Mouse (Mus musculus) intestine, embryonic 16.5 days (tissue): ENCODE measurements around the gene Pitpnc1. TPM values are rescaled to one million over a fixed set of nuclear protein-coding genes. Genes with fewer than 3 reads are reported as not detected.

Experiments used
- ATAC-seq: fragments of 200-750 bp; cut with Nextera tagmentation; 2 replicates; pipeline ENCODE4 v1.8.0; 2017; ENCODE audit warnings: moderate TSS enrichment, moderate library complexity
- H3K27ac ChIP-seq: fragments of 300-500 bp; sonication (generic); 2 replicates; pipeline ENCODE4 v1.5.1; 2014; ENCODE audit warnings: mild to moderate bottlenecking, low read length
- H3K27me3 ChIP-seq: fragments of 300-500 bp; sonication (generic); replicated peaks from 2 replicates; pipeline ENCODE4 v1.6.1; 2014; ENCODE audit warnings: low read length, control low read depth, mixed read lengths; ENCODE audit not compliant: control insufficient read depth, insufficient read depth
- H3K36me3 ChIP-seq: fragments of 300-500 bp; sonication (generic); 2 replicates; pipeline ENCODE4 v1.6.1; 2014; ENCODE audit warnings: low read length, control low read depth; ENCODE audit not compliant: control insufficient read depth, insufficient read depth
- H3K4me1 ChIP-seq: fragments of 300-500 bp; sonication (generic); 2 replicates; pipeline ENCODE4 v1.6.1; 2014; ENCODE audit warnings: low read length, control low read depth, mixed read lengths; ENCODE audit not compliant: control insufficient read depth, insufficient read depth
- H3K4me2 ChIP-seq: fragments of 300-500 bp; sonication (generic); 2 replicates; pipeline ENCODE4 v1.6.1; 2014; ENCODE audit warnings: low read depth, low read length, control low read depth
- H3K4me3 ChIP-seq: fragments of 300-500 bp; sonication (generic); 2 replicates; pipeline ENCODE4 v1.5.1; 2014; ENCODE audit warnings: mild to moderate bottlenecking, low read length
- H3K9ac ChIP-seq: fragments of 300-500 bp; sonication (generic); 2 replicates; pipeline ENCODE4 v1.6.1; 2014; ENCODE audit warnings: low read depth, low read length
- H3K9me3 ChIP-seq: fragments of 300-500 bp; sonication (generic); 2 replicates; pipeline ENCODE4 v1.6.1; 2016; ENCODE audit warnings: low read length, control low read depth; ENCODE audit not compliant: control insufficient read depth
- WGBS: fragments of 180-500 bp; shearing (Covaris S2); extraction: QIAGEN DNeasy Blood & Tissue Kit; methylation state at CpG from one replicate; pipeline ENCODE4 v1.1.7; 2014; 5-methylcytosine and 5-hydroxymethylcytosine counted together
- polyA plus RNA-seq: library from polyadenylated mRNA; unstranded; fragments of >200 nt; fragmentation: Nextera tagmentation; extraction: Ambion mirVana; gene quantifications from 2 replicates; pipeline ENCODE4 v1.2.1, GENCODE M21; 2015

The Pitpnc1 gene
- polyA plus RNA-seq, 1 experiment from 2014 or later: 10.6 TPM

DNA sequence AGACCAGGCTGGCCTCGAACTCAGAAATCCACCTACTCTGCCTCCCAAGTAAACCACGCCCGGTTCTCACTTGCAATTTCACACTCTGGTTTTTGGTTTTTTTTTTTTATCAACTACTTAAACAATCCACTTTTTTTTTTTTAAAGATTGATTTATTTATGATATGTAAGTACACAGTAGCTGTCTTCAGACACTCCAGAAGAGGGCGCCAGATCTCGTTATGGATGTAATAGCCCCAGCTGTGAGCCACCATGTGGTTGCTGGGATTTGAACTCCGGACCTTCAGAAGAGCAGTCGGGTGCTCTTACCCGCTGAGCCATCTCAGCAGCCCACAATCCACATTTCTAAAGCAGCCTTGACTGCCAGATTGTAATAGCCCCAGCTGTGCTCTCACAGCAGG, 32.3 kb upstream of the Pitpnc1 start:
- Histone ChIP-seq H3K27me3 (no peaks in the 10 kb centered on the region), H3K36me3 (peaks cover 3% of the 10 kb centered on the region; the same call in 1 of the 2 replicates), H3K9me3 (no peaks in the 10 kb centered on the region), H3K9ac (no peak overlapping the region), H3K4me1 (no peaks in the 10 kb centered on the region), H3K4me2 (no peak overlapping the region), H3K4me3 (no peak overlapping the region), H3K27ac (no peak overlapping the region)
- 83% methylated on average over 8 of the region's 8 CpGs for WGBS
- no peak for ATAC-seq

DNA sequence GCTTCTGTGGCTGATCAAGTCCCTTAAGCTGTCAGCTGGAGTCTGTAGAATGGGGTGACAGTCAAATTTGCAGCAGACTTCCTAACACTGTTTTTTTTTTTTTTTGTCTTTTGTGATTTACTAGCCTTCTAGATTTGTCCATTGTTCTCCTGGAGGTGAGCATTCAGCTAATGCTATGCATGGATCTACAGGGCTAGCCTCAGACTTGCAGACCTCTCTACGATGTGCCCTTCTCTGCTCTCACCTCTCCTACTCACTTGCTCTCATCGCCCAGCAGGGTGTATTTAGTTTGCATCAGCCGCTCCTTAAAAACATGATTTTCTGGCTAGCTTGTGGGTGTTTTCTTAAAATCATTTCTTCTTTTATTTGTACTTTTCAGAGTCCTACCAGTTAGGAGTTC, 13.8 kb upstream of the Pitpnc1 start:
- no peak overlapping the region for H3K4me2 ChIP-seq
- no peak overlapping the region for H3K9ac ChIP-seq
- no peak overlapping the region for H3K27ac ChIP-seq
- WGBS: 92% methylated on average over 3 of the region's 3 CpGs
- peaks cover 18% of the 10 kb centered on the region for H3K4me1 ChIP-seq
- 0 out of 2 replicates have a peak, but pooled peaks cover 4% of the 10 kb centered on the region for H3K36me3 ChIP-seq
- no peaks in the 10 kb centered on the region for H3K27me3 ChIP-seq
- ATAC-seq: no peak
- no peak overlapping the region for H3K4me3 ChIP-seq
- no peaks in the 10 kb centered on the region for H3K9me3 ChIP-seq

DNA sequence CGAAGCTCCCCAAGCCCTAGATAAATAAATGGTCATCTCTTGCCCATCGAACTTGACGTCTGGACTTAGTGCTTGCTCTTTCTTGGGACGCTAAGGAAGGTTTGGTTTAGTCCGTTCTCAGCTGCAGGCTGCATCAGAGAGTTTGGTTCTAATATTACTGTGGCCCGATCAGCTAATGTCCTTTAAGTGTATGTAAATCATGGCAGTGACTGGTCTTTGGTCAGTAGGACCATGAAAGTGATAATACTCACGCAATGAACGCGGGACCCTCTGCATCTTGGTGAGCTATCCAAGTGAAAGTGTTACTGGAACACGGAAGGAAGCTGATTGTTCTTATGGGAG, 9.3 kb upstream of the Pitpnc1 start:
- Histone ChIP-seq H3K4me1 (peaks cover 18% of the 10 kb centered on the region), H3K9ac (peak overlapping the region; percentile 97), H3K9me3 (no peaks in the 10 kb centered on the region), H3K27me3 (no peaks in the 10 kb centered on the region), H3K36me3 (no peaks in the 10 kb centered on the region), H3K4me2 (peak overlapping the region; percentile 67), H3K4me3 (peak overlapping the region; percentile 90), H3K27ac (peak overlapping the region; percentile 76)
- ATAC-seq: peak; percentile 5
- WGBS: under 1% methylated on average over 10 of the region's 10 CpGs

DNA sequence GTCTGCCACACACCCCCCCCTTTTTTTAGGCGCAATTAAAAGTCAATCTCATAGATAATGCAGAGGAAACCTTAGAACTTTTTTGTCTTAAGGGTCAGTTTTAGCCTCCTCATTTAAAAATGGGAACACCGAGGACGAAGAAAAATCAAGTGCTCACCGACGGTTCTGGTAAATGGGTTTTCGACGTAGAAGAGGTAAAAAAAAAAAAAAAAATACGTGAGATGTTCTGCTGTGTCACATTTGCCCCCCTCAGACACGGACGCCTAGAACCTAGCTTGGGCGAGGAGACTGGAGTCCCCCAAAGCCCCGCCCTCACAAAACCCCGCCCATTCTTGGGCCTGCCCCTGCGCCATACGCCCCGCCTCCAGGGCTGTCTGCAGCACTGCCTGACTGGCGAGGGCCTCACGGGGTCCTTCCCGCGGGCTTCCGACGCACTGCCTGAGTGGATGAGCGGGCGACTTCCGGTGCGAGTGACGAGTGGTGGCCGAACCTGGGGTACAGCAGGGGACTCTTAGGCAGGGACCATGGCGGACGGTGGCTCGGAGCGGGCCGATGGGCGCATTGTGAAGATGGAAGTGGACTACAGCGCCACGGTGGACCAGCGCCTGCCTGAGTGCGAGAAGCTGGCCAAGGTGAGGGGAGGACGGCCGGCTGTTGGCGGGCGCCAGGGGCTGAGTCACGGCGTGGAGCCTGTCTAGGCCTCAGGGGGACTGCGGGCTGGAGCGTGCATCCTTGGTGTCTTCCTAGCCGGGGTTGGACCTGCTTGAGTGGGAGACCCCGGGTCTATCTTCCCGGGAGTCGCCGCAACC, 8.8 kb upstream of the Pitpnc1 start, which contains the start of gene Psmd12:
Gene Psmd12, plus strand, starts transcription at position 432 of the 809 bp plus-strand sequence.
- H3K9me3 ChIP-seq: no peaks in the 10 kb centered on the region
- peak within 1 kb of the TSS; percentile 97 for H3K9ac ChIP-seq
- ATAC-seq: peak; percentile 99
- H3K27me3 ChIP-seq: no peaks in the 10 kb centered on the region
- WGBS: under 1% methylated on average over 51 of the region's 51 CpGs
- peak within 1 kb of the TSS; percentile 67 for H3K4me2 ChIP-seq
- no peaks in the 10 kb centered on the region for H3K36me3 ChIP-seq
- H3K4me1 ChIP-seq: peaks cover 18% of the 10 kb centered on the region
- peak within 1 kb of the TSS; percentile 76 for H3K27ac ChIP-seq
- peak within 1 kb of the TSS; percentile 90 for H3K4me3 ChIP-seq

DNA sequence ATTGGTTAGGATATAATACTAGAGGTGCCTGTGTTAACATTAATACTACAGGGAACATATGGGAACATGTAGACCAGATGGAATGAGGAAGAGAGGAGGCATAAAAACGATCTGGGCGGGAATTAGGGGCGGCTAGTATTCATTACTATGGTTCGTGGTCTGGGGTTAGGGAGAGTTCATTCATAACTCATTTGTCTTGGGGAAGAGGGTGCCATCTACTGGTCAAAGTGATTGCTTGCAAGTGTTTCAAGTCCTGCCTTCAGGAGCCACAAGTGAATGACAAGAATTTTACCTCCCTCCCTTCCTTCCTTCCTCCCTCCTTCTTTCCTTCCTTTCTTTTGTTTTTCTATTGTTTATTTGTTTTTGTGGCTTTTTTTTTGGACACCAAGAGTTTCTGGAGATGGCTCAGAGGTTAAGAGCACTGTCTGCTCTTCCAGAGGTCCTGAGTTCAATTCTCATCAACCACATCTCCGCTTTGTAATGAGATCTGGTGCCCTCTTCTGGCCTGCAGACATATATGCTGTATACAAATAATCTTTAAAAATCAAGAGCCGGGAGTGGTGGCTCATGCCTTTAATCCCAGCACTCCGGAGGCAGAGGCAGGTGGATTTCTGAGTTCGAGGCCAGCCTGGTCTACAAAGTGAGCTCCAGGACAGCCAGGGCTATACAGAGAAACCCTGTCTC, 2.8 kb upstream of the Pitpnc1 start:
- H3K27me3 ChIP-seq: no peaks in the 10 kb centered on the region
- H3K9ac ChIP-seq: no peak overlapping the region
- no peak overlapping the region for H3K27ac ChIP-seq
- no peak overlapping the region for H3K4me2 ChIP-seq
- H3K36me3 ChIP-seq: no peaks in the 10 kb centered on the region
- peaks cover 13% of the 10 kb centered on the region for H3K4me1 ChIP-seq
- 26% methylated on average over 8 of the region's 8 CpGs for WGBS
- H3K4me3 ChIP-seq: no peak overlapping the region
- ATAC-seq: no peak
- H3K9me3 ChIP-seq: no peaks in the 10 kb centered on the region

DNA sequence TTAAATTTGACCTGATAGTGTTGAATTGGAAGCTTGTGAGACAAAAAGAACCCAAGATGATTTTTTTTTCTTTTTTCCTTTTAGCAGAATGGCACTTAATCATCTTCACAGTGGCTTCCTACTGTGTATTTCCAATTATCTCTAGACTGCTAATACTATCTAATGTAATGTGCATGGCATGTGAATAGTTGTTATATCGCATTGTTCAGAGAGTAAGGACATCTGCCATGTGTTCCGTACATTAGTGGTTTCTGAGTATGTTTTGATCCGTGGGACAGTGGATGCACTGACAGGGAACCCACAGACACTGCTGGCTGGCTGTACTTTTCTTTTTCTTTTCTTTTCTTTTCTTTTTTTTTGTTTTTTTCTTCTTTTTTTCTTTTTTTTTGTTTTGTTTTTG, 1.8 kb upstream of the Pitpnc1 start:
- WGBS: 83% methylated on average over 3 of the region's 3 CpGs
- no peak overlapping the region for H3K4me3 ChIP-seq
- H3K27ac ChIP-seq: no peak overlapping the region
- peaks cover 17% of the 10 kb centered on the region for H3K4me1 ChIP-seq
- no peaks in the 10 kb centered on the region for H3K9me3 ChIP-seq
- no peaks in the 10 kb centered on the region for H3K27me3 ChIP-seq
- no peak for ATAC-seq
- H3K9ac ChIP-seq: no peak overlapping the region
- H3K36me3 ChIP-seq: no peaks in the 10 kb centered on the region
- H3K4me2 ChIP-seq: no peak overlapping the region

DNA sequence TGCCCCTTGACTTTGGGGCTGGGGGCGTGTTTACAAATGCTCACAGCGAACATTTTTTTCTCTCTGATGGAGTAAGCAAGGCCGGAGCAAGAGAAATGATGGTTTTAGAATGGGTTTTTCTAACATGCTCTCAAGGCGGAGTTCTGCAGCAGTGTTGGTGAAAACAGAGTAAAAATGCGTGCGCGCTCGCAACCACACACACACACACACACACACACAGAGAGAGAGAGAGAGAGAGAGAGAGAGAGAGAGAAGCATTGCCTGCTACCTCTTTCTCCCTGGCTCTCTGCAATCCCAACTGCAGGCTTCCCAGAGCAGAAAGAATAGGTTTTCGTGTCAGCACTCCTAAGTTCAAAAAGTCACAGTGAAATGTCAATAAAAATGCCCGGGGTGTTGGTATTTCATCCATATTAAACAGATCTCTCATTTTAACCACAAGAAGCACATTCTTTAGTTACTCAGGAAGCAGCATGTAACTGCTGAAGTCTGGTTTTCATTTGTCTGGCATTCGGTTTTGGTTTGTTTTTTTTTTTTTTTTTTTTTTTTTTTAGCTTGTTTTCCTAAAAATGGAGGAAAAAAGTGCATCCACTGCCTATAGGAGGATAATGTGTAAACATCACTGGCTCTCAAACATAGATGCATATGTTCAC, 697 bp upstream of the Pitpnc1 start:
- Histone ChIP-seq H3K4me3 (peak overlapping the region; percentile 85), H3K9ac (peak overlapping the region; percentile 80), H3K36me3 (no peaks in the 10 kb centered on the region), H3K27ac (peak overlapping the region; percentile 90), H3K27me3 (no peaks in the 10 kb centered on the region), H3K4me2 (peak overlapping the region; percentile 66), H3K4me1 (peaks cover 17% of the 10 kb centered on the region), H3K9me3 (no peaks in the 10 kb centered on the region)
- WGBS: 5% methylated on average over 11 of the region's 11 CpGs
- no peak for ATAC-seq

DNA sequence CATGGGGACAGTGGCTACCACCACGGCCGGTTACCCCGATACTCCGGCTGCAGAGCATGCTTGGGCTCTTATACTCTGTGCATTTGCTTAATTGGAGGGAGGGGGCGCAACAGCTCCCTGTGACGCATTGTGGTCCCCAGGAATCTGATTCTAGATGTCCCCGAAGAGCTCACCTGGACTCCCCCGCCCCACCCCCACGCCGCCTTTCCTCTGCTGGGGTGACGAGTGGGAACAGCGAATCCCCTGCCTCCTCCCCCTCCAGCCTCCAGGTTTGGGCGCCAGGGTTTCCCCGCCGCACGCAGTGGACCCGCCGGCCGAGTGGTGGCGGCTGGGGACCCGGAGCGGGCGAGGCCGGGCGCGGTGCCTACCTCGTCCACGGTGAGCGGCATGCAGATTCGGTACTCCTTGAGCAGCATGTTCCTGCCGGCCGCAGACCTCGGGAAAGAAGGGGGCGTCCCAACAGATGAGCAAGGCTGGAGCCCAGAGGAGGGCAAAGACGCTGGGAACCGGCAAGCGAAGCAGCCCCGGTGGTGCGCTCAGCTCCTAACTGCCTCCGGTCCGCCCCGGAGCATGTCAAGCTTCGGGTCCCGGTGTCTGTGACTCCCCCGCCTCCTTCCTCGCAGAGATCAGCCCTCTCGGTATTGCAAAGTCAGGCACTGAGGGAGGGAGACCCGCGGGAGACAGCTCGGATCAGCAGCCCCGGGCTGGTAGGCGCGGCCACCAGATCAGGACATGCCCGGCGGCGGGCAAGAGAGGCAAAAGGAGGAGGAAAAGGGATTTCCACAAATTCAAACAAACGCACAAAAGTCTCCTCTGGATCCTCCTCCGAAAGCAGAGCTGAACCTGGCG, 752 bp downstream of the Pitpnc1 start:
- H3K4me1 ChIP-seq: peaks cover 20% of the 10 kb centered on the region
- H3K36me3 ChIP-seq: no peaks in the 10 kb centered on the region
- peak overlapping the region; percentile 66 for H3K4me2 ChIP-seq
- H3K4me3 ChIP-seq: peak overlapping the region; percentile 85
- H3K9me3 ChIP-seq: no peaks in the 10 kb centered on the region
- ATAC-seq: peak; percentile 52
- peak overlapping the region; percentile 80 for H3K9ac ChIP-seq
- peak overlapping the region; percentile 90 for H3K27ac ChIP-seq
- under 1% methylated on average over 59 of the region's 59 CpGs for WGBS
- no peaks in the 10 kb centered on the region for H3K27me3 ChIP-seq
